Mouse (Mus musculus): ENCODE measurements at regions not wholly inside any gene's neighbourhood (a gene's known extent, or its start where the extent isn't known, plus 50 kb on each side); places are given as distances from the start of the nearest gene placed in this dataset.

DNA sequence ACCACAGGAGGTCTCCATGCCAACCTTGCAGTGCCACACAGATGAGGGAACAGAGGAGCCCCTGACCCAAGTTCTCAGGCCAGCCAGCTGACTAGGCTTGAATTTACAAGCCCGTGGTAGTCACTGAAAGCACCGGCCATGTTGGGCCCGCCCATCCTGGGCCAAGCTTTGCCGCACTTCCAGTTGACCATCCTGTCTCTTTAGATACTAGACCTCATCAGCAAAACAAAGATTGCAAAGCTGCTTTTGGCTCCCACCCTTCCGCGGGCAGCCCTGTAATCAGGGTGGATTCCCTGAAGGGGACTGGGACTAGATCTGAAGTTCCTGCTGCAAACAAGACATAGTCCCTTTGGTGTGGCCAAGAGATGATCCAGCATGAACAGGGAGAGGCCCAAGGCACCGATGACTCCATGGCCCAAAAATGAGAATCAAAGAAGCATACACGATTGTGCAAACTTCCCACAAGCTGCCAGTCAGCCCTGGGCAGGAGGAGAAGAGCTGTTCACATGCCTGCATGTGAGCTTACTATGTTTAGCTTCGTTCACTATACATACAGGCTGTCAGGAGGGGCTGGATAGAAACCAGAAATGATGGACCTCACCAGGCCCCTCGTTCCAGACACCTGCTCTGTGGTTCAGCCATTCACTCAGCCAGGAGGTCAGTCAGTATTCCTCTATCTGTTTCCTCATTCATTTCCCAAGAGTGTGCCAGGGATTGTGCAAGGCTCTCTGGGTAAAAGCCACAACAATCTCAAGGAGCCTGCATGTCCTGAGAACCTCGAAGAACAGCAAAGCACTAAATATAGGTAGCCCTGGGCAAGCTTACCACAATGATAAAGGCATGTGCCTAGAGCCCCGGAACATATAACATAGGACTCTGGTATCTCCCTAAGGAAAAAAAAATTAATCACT lies 122.0 kb downstream of the Inhbb start:
- no peak overlapping the region for H3K4me3 ChIP-seq (ENCODE audit: low read depth, low read length)
- H3K9me3 ChIP-seq (ENCODE audit: low read length) = no peaks in the 10 kb centered on the region
- no peaks in the 10 kb centered on the region for H3K4me1 ChIP-seq (ENCODE audit: insufficient read depth)
- no peak overlapping the region for H3K4me2 ChIP-seq (ENCODE audit: low read depth)
- no peaks in the 10 kb centered on the region for H3K36me3 ChIP-seq (ENCODE audit: insufficient read depth)
- H3K27me3 ChIP-seq (ENCODE audit: insufficient read depth, low read length) = no peaks in the 10 kb centered on the region
- 81% methylated on average over 12 of the region's 12 CpGs for WGBS
- DNase-seq = no peak
- TF ChIP-seq CTCF (IDR thresholded peaks at IDR 0.05; ENCODE audit: low read depth) = no peak
- no peak for ATAC-seq
- no peak overlapping the region for H3K27ac ChIP-seq (ENCODE audit: low read depth, low read length)
- no peak overlapping the region for H3K9ac ChIP-seq

DNA sequence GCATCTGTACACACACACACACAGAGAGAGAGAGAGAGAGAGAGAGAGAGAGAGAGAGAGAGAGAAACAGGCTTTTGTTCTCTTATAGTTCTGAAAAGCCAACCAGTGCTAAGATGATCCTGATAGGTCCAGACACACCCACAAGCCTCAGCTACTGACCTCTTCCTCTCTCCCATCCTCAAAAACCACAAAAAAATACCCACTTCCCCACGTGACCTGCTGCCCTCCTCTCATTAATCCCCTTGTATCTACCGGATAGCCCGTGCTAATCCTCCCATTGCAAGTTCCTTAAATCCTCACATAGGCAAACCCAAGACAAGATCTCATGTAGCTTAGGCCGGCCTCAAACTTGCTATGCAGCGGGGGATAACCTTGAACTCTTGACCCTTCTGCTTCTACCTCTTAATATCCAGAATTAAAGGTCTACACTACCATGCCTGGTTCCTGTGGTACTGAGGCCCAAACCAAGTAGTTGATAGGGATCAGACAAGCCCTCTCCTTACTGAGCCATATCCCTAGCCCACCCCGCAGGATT lies 123.3 kb downstream of the Inhbb start:
- H3K4me2 ChIP-seq (ENCODE audit: low read depth) = no peak overlapping the region
- no peaks in the 10 kb centered on the region for H3K9me3 ChIP-seq (ENCODE audit: low read length)
- no peaks in the 10 kb centered on the region for H3K27me3 ChIP-seq (ENCODE audit: insufficient read depth, low read length)
- no peaks in the 10 kb centered on the region for H3K4me1 ChIP-seq (ENCODE audit: insufficient read depth)
- H3K9ac ChIP-seq = no peak overlapping the region
- TF ChIP-seq CTCF (IDR thresholded peaks at IDR 0.05; ENCODE audit: low read depth) = no peak
- 51% methylated on average over 6 of the region's 6 CpGs for WGBS
- DNase-seq (no peak), ATAC-seq (no peak)
- no peak overlapping the region for H3K27ac ChIP-seq (ENCODE audit: low read depth, low read length)
- H3K36me3 ChIP-seq (ENCODE audit: insufficient read depth) = no peaks in the 10 kb centered on the region
- H3K4me3 ChIP-seq (ENCODE audit: low read depth, low read length) = no peak overlapping the region

DNA sequence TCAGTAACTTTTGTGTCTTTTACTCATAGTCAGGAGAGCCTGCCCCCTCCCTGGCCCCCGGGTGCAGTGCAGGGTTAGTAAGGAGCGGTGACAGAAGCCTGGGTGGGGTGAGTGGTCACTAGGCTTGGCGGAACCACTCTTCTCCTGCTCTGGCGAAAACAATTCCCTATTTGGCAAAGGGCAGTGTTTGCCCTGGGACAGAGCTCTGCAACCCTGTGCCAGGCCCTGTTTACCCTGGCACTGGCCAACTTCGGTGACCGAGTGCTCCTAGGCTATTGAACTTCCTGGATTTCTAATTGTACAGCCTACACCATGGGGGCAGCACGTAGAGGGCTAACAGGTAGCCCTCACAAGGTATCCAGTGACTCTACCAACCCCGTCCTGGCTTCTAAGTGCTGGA lies 126.9 kb downstream of the Inhbb start:
- Histone ChIP-seq H3K4me2 (ENCODE audit: low read depth) (no peak overlapping the region), H3K9ac (no peak overlapping the region), H3K27ac (ENCODE audit: low read depth, low read length) (no peak overlapping the region), H3K4me3 (ENCODE audit: low read depth, low read length) (no peak overlapping the region), H3K9me3 (ENCODE audit: low read length) (no peaks in the 10 kb centered on the region), H3K36me3 (ENCODE audit: insufficient read depth) (no peaks in the 10 kb centered on the region), H3K4me1 (ENCODE audit: insufficient read depth) (no peaks in the 10 kb centered on the region), H3K27me3 (ENCODE audit: insufficient read depth, low read length) (no peaks in the 10 kb centered on the region)
- ATAC-seq (no peak), DNase-seq (no peak)
- TF ChIP-seq CTCF (IDR thresholded peaks at IDR 0.05; ENCODE audit: low read depth) = no peak
- WGBS = 73% methylated on average over 8 of the region's 8 CpGs

DNA sequence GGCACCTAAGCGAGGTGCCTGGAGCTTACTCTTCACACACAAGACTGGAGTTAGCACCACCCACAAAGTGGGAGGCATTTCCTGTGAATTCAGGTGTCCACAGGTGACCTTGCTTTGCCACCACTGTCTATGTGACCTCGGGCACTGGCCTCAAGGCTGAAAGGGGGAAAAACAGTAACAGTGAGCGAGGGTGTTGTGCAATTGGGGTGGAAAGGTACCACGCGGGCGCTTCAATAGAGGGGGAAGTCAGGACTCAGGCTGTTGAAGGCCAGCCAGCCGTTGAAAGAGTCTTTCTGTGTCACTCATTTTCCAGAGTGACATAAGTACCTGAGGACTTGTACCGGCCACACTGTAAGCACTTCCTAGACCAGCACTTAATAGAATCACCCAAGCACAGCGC lies 128.2 kb downstream of the Inhbb start:
- Histone ChIP-seq H3K9ac (no peak overlapping the region), H3K4me1 (ENCODE audit: insufficient read depth) (no peaks in the 10 kb centered on the region), H3K27ac (ENCODE audit: low read depth, low read length) (no peak overlapping the region), H3K9me3 (ENCODE audit: low read length) (no peaks in the 10 kb centered on the region), H3K4me3 (ENCODE audit: low read depth, low read length) (no peak overlapping the region), H3K36me3 (ENCODE audit: insufficient read depth) (no peaks in the 10 kb centered on the region), H3K27me3 (ENCODE audit: insufficient read depth, low read length) (no peaks in the 10 kb centered on the region), H3K4me2 (ENCODE audit: low read depth) (no peak overlapping the region)
- WGBS = 87% methylated on average over 9 of the region's 9 CpGs
- TF ChIP-seq CTCF (IDR thresholded peaks at IDR 0.05; ENCODE audit: low read depth) = no peak
- no peak for DNase-seq
- ATAC-seq = no peak

DNA sequence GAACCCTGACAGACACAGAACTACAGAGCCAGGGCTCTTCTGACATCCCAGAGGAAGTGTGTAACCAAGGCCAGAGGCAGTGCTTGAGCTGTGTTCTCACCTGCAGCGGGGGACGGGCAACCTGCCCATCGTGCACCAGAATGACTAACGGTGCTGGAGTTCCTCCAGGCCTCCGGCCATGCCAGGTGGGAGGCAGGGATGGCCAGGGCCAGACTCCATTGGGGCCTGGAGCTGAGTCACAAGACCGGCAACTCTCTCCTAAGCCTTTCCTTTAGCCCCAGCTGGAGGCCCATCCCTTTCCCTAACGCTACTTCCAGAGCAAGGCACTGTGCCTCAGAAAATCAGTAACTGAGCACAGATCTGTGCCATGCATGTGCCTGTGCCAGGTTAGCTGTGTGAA lies 129.8 kb downstream of the Inhbb start:
- TF ChIP-seq CTCF (IDR thresholded peaks at IDR 0.05; ENCODE audit: low read depth) = no peak

DNA sequence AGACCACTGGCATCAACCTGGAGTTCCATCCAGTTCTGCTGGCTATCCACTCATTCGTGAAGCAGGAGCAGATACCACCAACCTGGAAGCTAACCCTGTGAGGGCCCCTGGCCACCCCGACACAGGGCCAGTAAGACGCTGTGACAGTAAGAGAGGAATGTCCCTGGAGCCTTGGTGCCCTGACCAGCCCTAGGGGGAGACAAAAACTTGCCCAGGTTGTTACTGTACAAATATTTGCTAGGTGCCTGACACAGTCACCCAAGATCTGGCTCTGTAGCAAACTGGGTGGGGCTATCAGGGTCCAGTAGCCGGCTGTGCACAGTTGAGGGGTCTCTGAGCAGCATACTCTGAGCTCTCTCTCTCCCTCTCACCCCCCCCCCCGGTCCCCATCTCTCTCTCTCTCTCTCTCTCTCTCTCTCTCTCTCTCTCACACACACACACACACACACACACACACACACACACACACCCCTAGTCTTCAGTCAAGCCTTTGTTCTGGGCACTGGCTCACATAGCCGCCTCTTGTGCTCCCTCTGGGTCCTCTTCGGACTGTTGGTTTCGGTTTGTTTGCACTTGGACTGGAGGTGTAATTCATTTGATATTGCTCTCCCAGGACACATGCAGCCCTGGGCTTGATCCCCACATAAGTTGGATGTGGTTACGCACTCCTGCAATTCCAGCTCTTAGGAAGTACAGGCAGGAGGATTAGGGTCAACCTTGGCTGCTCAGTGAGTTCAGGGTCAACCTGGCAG lies 131.7 kb downstream of the Inhbb start:
- ATAC-seq (no peak), DNase-seq (no peak)
- no peaks in the 10 kb centered on the region for H3K27me3 ChIP-seq (ENCODE audit: insufficient read depth, low read length)
- 74% methylated on average over 8 of the region's 9 CpGs for WGBS
- no peak for TF ChIP-seq CTCF (IDR thresholded peaks at IDR 0.05; ENCODE audit: low read depth)
- no peaks in the 10 kb centered on the region for H3K9me3 ChIP-seq (ENCODE audit: low read length)
- no peak overlapping the region for H3K27ac ChIP-seq (ENCODE audit: low read depth, low read length)
- no peak overlapping the region for H3K4me3 ChIP-seq (ENCODE audit: low read depth, low read length)
- H3K36me3 ChIP-seq (ENCODE audit: insufficient read depth) = no peaks in the 10 kb centered on the region
- no peak overlapping the region for H3K9ac ChIP-seq
- H3K4me2 ChIP-seq (ENCODE audit: low read depth) = no peak overlapping the region
- H3K4me1 ChIP-seq (ENCODE audit: insufficient read depth) = no peaks in the 10 kb centered on the region

More for the DNA sequence above, 129.8 kb downstream of the Inhbb start:
- H3K4me1 ChIP-seq (ENCODE audit: insufficient read depth) = no peaks in the 10 kb centered on the region
- no peak for ATAC-seq
- no peak overlapping the region for H3K4me3 ChIP-seq (ENCODE audit: low read depth, low read length)
- H3K36me3 ChIP-seq (ENCODE audit: insufficient read depth) = no peaks in the 10 kb centered on the region
- no peak for DNase-seq
- H3K9me3 ChIP-seq (ENCODE audit: low read length) = no peaks in the 10 kb centered on the region
- H3K27ac ChIP-seq (ENCODE audit: low read depth, low read length) = no peak overlapping the region
- WGBS = 58% methylated on average over 7 of the region's 7 CpGs
- H3K9ac ChIP-seq = no peak overlapping the region
- no peaks in the 10 kb centered on the region for H3K27me3 ChIP-seq (ENCODE audit: insufficient read depth, low read length)
- no peak overlapping the region for H3K4me2 ChIP-seq (ENCODE audit: low read depth)
